Mouse (Mus musculus) CH12.LX (cell line): ENCODE measurements around the gene Plod1.

Experiments used
- CHD1 ChIP-seq: IDR thresholded peaks from 2 replicates; pipeline ENCODE4 v1.6.1; 2012; ENCODE audit warnings: low read depth, low read length, improper control_type of control experiment, inconsistent platforms
- NRF1 ChIP-seq: IDR thresholded peaks from 2 replicates; pipeline ENCODE4 v1.6.1; 2014; ENCODE audit warnings: low read depth, mild to moderate bottlenecking, inconsistent platforms, low read length, improper control_type of control experiment, moderate library complexity
- POLR2A ChIP-seq: IDR thresholded peaks from 2 replicates; pipeline ENCODE4 v1.6.1; 2011; ENCODE audit warnings: low read depth, mild to moderate bottlenecking, improper control_type of control experiment, low read length
- RAD21 ChIP-seq: IDR thresholded peaks from 2 replicates; pipeline ENCODE4 v1.6.1; 2011; ENCODE audit warnings: low read depth, mild to moderate bottlenecking, low read length, improper control_type of control experiment, moderate library complexity
- ZNF384 ChIP-seq: IDR thresholded peaks from 2 replicates; pipeline ENCODE4 v1.6.1; 2012; ENCODE audit warnings: low read depth, low read length, improper control_type of control experiment, inconsistent platforms

GRCm38 (mm10) chr4:147875852-147876575, 60.6 kb downstream of the Plod1 start:
- TF ChIP-seq ZNF384 (no peak), CHD1 (no peak), RAD21 (no peak), NRF1 (no peak), POLR2A (no peak)
